Mouse (Mus musculus): ENCODE data around the gene Apol7e. TPM values are rescaled to one million over a fixed set of nuclear protein-coding genes. Genes with fewer than 3 reads are reported as not detected.
"Not testable (repeated sequence)": the region's sequence is repeated elsewhere in the genome, so short reads cannot be mapped to it uniquely, and the experiment has no call there.

Gene Apol7e
- not detected for polyA plus RNA-seq (2012; fragmentation: generic; extraction: Trizol)

DNA sequence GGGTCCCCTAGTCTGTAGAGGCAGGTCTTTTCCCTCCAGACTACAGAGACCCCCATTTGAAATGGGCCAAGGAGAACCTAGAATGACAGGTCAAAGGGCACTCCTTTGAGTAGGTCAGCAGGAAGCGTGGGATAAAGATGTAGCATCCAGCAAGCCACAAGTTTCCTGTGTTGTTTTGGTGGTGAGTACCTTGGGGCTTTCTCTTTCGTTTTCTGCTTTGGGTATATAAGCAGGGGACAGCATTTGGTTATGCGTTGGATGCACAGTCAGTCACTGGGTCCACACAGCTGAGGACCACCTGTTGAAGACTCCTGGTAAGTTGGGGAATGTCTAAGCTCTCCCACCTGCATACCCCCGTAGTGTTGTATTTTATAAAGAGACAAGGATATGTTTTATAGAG is at the start of gene Apol7e:
Apol7e (plus strand) TSS at position 202 of the 400 bp plus-strand sequence.
- not testable (repeated sequence) for H3K4me3 ChIP-seq; H3K79me2 ChIP-seq (ENCODE audit: control insufficient read depth, insufficient read depth); H3K36me3 ChIP-seq (ENCODE audit: control insufficient read depth, insufficient read depth); H3K4me2 ChIP-seq (ENCODE audit: low read depth); H3ac ChIP-seq (ENCODE audit: control insufficient read depth, insufficient read length); H3K27me3 ChIP-seq (ENCODE audit: control insufficient read depth, insufficient read depth, insufficient read length)

DNA sequence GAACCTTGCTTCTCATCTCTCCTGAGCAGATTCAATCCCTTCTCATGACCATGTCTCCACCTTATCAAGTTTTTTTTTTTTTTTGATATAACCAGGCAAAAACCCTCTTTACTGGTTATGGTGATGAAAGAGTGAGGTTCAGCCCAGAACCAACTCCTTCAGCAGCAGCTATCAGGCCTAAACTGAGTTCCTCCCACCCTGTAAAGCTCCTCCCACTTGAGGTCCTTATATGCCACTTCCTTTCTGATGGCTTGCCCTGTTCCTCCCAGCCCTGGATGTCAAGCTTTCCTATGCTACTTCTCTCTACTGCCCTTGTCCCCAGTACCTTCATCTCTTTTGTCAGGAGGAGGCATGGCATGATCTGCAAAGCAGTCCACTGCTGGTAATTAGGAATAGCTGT is 47.5 kb upstream of the Apol7e start:
- not testable (repeated sequence) for H3K36me3 ChIP-seq (ENCODE audit: control insufficient read depth, insufficient read depth); H3K4me2 ChIP-seq (ENCODE audit: low read depth); H3K79me2 ChIP-seq (ENCODE audit: control insufficient read depth, insufficient read depth); H3K4me3 ChIP-seq; H3ac ChIP-seq (ENCODE audit: control insufficient read depth, insufficient read length)
- H3K27me3 ChIP-seq (ENCODE audit: control insufficient read depth, insufficient read depth, insufficient read length): peaks cover 21% of the 10 kb centered on the region

DNA sequence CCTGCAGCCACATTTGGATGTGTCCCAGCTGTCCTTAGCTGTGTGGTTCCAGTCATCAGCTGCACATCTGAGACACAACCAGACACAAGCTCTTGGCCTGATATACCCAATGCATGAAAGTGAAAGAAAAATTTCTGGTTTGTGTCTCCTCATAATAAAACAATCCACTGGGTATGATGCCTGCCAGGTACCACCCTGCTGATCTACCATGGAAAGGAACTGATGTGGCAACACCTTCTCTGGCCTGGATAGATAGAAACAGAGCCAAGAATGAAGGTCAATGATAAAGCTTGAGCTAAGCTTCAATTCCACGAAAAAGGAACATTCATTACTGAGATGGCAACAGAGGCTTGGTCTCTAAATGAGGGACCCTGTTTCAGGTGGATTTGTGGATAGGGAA is 38.9 kb upstream of the Apol7e start:
- H3K79me2 ChIP-seq (ENCODE audit: control insufficient read depth, insufficient read depth); H3K4me3 ChIP-seq; H3ac ChIP-seq (ENCODE audit: control insufficient read depth, insufficient read length); H3K36me3 ChIP-seq (ENCODE audit: control insufficient read depth, insufficient read depth); H3K4me2 ChIP-seq (ENCODE audit: low read depth): not testable (repeated sequence)
- peaks cover 15% of the 10 kb centered on the region for H3K27me3 ChIP-seq (ENCODE audit: control insufficient read depth, insufficient read depth, insufficient read length)

DNA sequence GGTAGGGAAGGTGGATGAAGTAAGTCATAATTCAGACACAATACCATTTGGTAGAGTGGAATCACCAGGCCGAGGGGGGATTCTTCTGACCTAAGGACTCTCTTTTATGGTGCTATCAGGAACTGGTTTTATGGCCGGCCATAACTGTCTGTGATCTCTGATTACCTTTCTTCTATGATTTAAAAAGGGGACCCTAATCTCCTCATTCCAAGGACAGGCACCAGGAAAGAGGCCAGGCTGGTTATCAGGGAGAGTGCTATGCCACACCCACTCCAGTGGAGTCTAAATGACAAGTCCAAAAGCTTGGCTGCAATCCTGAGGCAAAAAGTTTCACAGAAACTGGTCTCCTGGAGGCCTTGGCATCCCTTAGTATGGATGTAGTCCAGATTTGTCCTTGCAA is 36.8 kb upstream of the Apol7e start:
- H3K79me2 ChIP-seq (ENCODE audit: control insufficient read depth, insufficient read depth); H3K36me3 ChIP-seq (ENCODE audit: control insufficient read depth, insufficient read depth); H3K27me3 ChIP-seq (ENCODE audit: control insufficient read depth, insufficient read depth, insufficient read length); H3K4me2 ChIP-seq (ENCODE audit: low read depth); H3K4me3 ChIP-seq; H3ac ChIP-seq (ENCODE audit: control insufficient read depth, insufficient read length): not testable (repeated sequence)

DNA sequence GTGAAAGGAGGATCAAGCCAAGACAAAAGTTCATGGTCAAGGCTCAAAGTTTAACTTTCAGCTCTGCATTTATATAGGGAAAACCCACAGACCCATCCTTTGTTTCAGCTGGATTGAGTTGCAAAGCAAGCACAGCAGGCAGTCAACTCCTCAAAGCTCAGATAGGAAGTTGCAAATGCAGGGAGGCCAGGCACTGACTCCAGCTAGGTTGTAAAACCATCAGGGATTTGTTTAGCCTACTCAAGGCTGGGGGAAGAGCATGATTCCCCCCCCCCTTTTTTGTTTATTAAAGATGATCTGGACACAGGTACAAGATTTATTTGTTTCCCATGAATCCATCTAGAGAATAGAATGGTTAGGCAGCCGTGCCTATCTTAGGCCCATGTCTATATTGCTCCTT is 24.6 kb upstream of the Apol7e start:
- H3K4me3 ChIP-seq; H3K27me3 ChIP-seq (ENCODE audit: control insufficient read depth, insufficient read depth, insufficient read length); H3K4me2 ChIP-seq (ENCODE audit: low read depth); H3ac ChIP-seq (ENCODE audit: control insufficient read depth, insufficient read length); H3K36me3 ChIP-seq (ENCODE audit: control insufficient read depth, insufficient read depth); H3K79me2 ChIP-seq (ENCODE audit: control insufficient read depth, insufficient read depth): not testable (repeated sequence)

DNA sequence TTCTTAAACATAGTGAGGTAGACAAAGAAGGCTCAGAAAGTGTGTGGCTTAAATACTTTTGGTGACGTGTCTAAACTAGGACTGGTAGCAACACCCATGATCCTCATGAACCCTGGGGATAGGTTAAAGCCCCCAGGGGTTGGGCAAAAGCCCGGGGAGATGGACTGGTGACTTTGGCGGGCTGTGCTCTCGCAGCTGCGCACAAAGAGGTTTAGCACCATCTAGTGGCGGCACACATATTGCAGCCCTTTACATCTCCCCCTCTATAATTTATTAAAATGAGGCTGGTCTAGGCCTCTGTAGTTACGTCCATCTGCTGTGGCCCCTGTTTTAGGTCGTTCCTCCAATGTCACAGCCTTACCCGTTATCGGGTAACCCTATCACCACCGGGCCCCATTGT is 14.7 kb upstream of the Apol7e start:
- not testable (repeated sequence) for H3K36me3 ChIP-seq (ENCODE audit: control insufficient read depth, insufficient read depth); H3ac ChIP-seq (ENCODE audit: control insufficient read depth, insufficient read length); H3K4me2 ChIP-seq (ENCODE audit: low read depth); H3K79me2 ChIP-seq (ENCODE audit: control insufficient read depth, insufficient read depth); H3K27me3 ChIP-seq (ENCODE audit: control insufficient read depth, insufficient read depth, insufficient read length); H3K4me3 ChIP-seq

DNA sequence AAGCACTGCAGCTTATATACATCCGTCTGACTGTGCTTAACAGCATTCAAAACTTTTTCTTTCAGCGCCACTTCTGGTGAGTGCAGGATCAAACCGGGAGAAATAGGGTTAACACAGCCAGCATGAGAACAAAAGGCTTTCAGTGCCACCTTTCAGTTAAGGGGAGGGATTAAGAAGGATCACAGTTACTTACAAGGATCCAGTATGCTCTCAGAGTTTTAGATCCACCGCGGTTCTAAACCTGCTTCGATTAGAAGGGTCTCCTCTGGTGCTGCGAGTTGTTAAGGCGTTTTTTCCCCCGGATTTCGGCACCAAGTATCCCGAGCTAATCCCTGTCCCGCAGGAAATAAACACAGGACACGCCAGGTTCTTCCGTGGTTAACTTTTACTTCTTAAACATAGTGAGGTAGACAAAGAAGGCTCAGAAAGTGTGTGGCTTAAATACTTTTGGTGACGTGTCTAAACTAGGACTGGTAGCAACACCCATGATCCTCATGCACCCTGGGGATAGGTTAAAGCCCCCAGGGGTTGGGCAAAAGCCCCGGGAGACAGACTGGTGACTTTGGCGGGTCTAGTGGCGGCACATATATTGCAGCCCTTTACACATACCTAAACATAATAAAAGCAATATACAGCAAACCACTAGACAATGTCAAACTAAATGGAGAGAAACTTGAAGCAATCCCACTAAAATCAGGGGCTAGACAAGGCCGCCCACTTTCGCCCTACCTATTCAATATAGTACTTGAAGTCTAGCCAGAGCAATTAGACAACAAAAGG is 6.9 kb upstream of the Apol7e start:
- H3K79me2 ChIP-seq (ENCODE audit: control insufficient read depth, insufficient read depth); H3ac ChIP-seq (ENCODE audit: control insufficient read depth, insufficient read length); H3K4me2 ChIP-seq (ENCODE audit: low read depth); H3K4me3 ChIP-seq; H3K27me3 ChIP-seq (ENCODE audit: control insufficient read depth, insufficient read depth, insufficient read length); H3K36me3 ChIP-seq (ENCODE audit: control insufficient read depth, insufficient read depth): not testable (repeated sequence)

DNA sequence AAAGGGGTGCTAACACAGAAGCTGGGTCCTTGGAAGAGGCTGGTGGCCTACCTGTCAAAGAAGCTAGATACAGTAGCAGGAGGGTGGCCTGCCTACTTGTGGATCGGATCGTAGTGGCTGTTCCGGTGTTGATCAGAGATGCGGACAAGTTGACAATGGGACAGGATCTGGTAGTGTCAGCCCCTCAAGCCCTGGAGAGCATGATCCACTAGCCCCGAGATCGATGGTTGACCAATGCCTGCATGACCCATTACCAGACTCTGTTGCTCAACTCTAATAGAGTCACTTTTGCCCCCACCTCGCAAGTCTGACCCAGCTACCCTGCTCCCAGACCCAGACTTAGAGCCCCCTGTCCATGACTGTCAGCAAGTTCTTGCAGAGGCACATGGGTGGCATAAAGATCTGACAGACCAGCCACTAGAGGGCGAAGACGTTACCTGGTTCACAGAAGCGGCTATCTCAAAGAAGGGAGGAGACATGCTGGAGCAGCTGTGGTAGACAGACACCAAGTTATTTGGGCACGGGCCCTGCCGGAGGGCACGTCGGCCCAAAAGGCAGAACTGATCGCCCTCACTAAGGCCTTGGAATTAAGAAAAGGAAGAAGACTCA is 3.9 kb upstream of the Apol7e start:
- not testable (repeated sequence) for H3K79me2 ChIP-seq (ENCODE audit: control insufficient read depth, insufficient read depth); H3ac ChIP-seq (ENCODE audit: control insufficient read depth, insufficient read length); H3K36me3 ChIP-seq (ENCODE audit: control insufficient read depth, insufficient read depth); H3K27me3 ChIP-seq (ENCODE audit: control insufficient read depth, insufficient read depth, insufficient read length); H3K4me3 ChIP-seq; H3K4me2 ChIP-seq (ENCODE audit: low read depth)

DNA sequence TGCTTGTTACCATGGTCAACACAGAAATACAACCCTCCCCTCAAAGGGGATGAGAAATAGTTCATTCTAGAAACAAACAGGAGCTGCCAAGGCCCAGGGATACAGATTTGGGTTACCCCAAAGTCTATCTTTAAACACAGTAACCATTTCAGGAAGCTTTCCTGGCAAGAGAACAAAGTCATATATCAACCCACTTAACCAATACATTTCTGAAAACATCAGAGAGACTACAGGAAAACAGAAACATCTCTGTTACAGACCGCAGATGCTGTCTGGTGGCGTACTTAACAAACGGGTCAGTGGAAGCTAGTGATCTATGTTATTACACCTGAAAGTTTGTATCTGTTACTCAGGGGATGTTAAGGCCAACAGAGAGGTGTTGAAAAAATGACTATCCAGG is 6.6 kb downstream of the Apol7e start:
- not testable (repeated sequence) for H3K79me2 ChIP-seq (ENCODE audit: control insufficient read depth, insufficient read depth); H3K36me3 ChIP-seq (ENCODE audit: control insufficient read depth, insufficient read depth); H3K4me3 ChIP-seq; H3ac ChIP-seq (ENCODE audit: control insufficient read depth, insufficient read length); H3K4me2 ChIP-seq (ENCODE audit: low read depth); H3K27me3 ChIP-seq (ENCODE audit: control insufficient read depth, insufficient read depth, insufficient read length)

DNA sequence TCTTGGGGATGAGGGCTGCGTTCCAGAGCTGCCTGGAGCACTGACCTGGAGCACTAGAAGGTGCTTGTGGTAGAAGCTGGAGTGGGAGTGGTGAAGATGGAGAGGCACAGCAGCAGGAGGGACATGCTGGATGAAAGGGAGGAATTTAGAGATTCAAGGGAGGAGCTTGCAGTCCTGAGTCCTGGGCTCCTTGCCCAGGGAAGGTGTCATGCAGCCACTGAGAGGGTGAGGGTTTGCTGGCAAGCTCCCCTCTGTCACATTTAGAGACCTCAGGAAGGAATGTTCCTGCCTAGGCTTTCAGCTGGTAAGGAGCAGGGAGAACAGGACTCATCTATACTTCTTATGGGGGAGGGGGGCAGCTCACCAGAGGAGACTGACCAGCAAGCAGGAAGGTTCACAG is 10.3 kb downstream of the Apol7e start:
- H3K4me2 ChIP-seq (ENCODE audit: low read depth); H3K4me3 ChIP-seq; H3K79me2 ChIP-seq (ENCODE audit: control insufficient read depth, insufficient read depth); H3K36me3 ChIP-seq (ENCODE audit: control insufficient read depth, insufficient read depth); H3K27me3 ChIP-seq (ENCODE audit: control insufficient read depth, insufficient read depth, insufficient read length); H3ac ChIP-seq (ENCODE audit: control insufficient read depth, insufficient read length): not testable (repeated sequence)

All from myocyte (in vitro differentiated cells).